Mouse (Mus musculus): Measurements from ENCODE around the gene Nphp4. TPM values are rescaled to one million over a fixed set of nuclear protein-coding genes. Genes with fewer than 3 reads are reported as not detected.

Nphp4 gene
- polyA plus RNA-seq, 1 experiment = 2.3 TPM

GRCm38 (mm10) chr4:152462516-152462915 is 14.0 kb upstream of the Nphp4 start:
- no peaks in the 10 kb centered on the region for H3K27me3 ChIP-seq (ENCODE audit: control insufficient read depth, insufficient read depth, insufficient read length)
- H3K79me2 ChIP-seq (ENCODE audit: control insufficient read depth, insufficient read depth) = no peaks in the 10 kb centered on the region
- TF ChIP-seq MYOD1 (IDR thresholded peaks at IDR 0.05; ENCODE audit: control insufficient read depth in 1 of 3, insufficient read length in 2 of 3, low read depth in 2 of 3) (no peak), USF1 (IDR thresholded peaks at IDR 0.05; ENCODE audit: low read depth) (no peak), TCF12 (IDR thresholded peaks at IDR 0.05; ENCODE audit: insufficient read depth, poor library complexity, severe bottlenecking) (no peak), MYOG (IDR thresholded peaks at IDR 0.05; ENCODE audit: control insufficient read depth in 1 of 3, insufficient read depth in 1 of 3, insufficient read length in 2 of 3, low read depth in 2 of 3) (no peak), POLR2AphosphoS2 (IDR thresholded peaks at IDR 0.05; ENCODE audit: insufficient read length, low read depth) (no peak), REST (IDR thresholded peaks at IDR 0.05; ENCODE audit: insufficient read depth, insufficient read length) (no peak), TCF3 (IDR thresholded peaks at IDR 0.05; ENCODE audit: insufficient read length, low read depth) (no peak), MAX (IDR thresholded peaks at IDR 0.05; ENCODE audit: low read depth) (no peak), POLR2A (IDR thresholded peaks at IDR 0.05; ENCODE audit: insufficient read length, low read depth) (no peak), SRF (IDR thresholded peaks at IDR 0.05; ENCODE audit: control insufficient read depth, insufficient read length, low read depth) (no peak), CEBPB (IDR thresholded peaks at IDR 0.05; ENCODE audit: insufficient read depth, poor library complexity, severe bottlenecking) (no peak), E2F4 (IDR thresholded peaks at IDR 0.05; ENCODE audit: insufficient read depth) (no peak)
- no peak overlapping the region for H3ac ChIP-seq (ENCODE audit: control insufficient read depth, insufficient read length)
- no peak overlapping the region for H3K4me3 ChIP-seq
- H3K36me3 ChIP-seq (ENCODE audit: control insufficient read depth, insufficient read depth) = no peaks in the 10 kb centered on the region
- no peak overlapping the region for H3K4me2 ChIP-seq (ENCODE audit: low read depth)

- Histone ChIP-seq H3K79me2 (ENCODE audit: control insufficient read depth, insufficient read depth) (no peaks in the 10 kb centered on the region), H3ac (ENCODE audit: control insufficient read depth, insufficient read length) (no peak overlapping the region), H3K36me3 (ENCODE audit: control insufficient read depth, insufficient read depth) (no peaks in the 10 kb centered on the region), H3K27me3 (ENCODE audit: control insufficient read depth, insufficient read depth, insufficient read length) (no peaks in the 10 kb centered on the region), H3K4me3 (no peak overlapping the region), H3K4me2 (ENCODE audit: low read depth) (no peak overlapping the region)
- no peak for TF ChIP-seq E2F4 (IDR thresholded peaks at IDR 0.05; ENCODE audit: insufficient read depth)
- TF ChIP-seq SRF (IDR thresholded peaks at IDR 0.05; ENCODE audit: control insufficient read depth, insufficient read length, low read depth) = no peak
- TF ChIP-seq MYOD1 (IDR thresholded peaks at IDR 0.05; ENCODE audit: control insufficient read depth in 1 of 3, insufficient read length in 2 of 3, low read depth in 2 of 3) = no peak
- TF ChIP-seq TCF12 (IDR thresholded peaks at IDR 0.05; ENCODE audit: insufficient read depth, poor library complexity, severe bottlenecking) = no peak
- no peak for TF ChIP-seq REST (IDR thresholded peaks at IDR 0.05; ENCODE audit: insufficient read depth, insufficient read length)
- TF ChIP-seq MYOG (IDR thresholded peaks at IDR 0.05; ENCODE audit: control insufficient read depth in 1 of 3, insufficient read depth in 1 of 3, insufficient read length in 2 of 3, low read depth in 2 of 3) = no peak
- no peak for TF ChIP-seq MAX (IDR thresholded peaks at IDR 0.05; ENCODE audit: low read depth)
- no peak for TF ChIP-seq USF1 (IDR thresholded peaks at IDR 0.05; ENCODE audit: low read depth)
- no peak for TF ChIP-seq TCF3 (IDR thresholded peaks at IDR 0.05; ENCODE audit: insufficient read length, low read depth)
- no peak for TF ChIP-seq CEBPB (IDR thresholded peaks at IDR 0.05; ENCODE audit: insufficient read depth, poor library complexity, severe bottlenecking)
Observed at GRCm38 (mm10) chr4:152463147-152463546, 13.4 kb upstream of the Nphp4 start.

- H3K4me3 ChIP-seq = no peak overlapping the region
- H3K79me2 ChIP-seq (ENCODE audit: control insufficient read depth, insufficient read depth) = no peaks in the 10 kb centered on the region
- H3K27me3 ChIP-seq (ENCODE audit: control insufficient read depth, insufficient read depth, insufficient read length) = no peaks in the 10 kb centered on the region
- H3K4me2 ChIP-seq (ENCODE audit: low read depth) = no peak overlapping the region
- TF ChIP-seq E2F4 (IDR thresholded peaks at IDR 0.05; ENCODE audit: insufficient read depth) (no peak), MAX (IDR thresholded peaks at IDR 0.05; ENCODE audit: low read depth) (no peak), USF1 (IDR thresholded peaks at IDR 0.05; ENCODE audit: low read depth) (peak; percentile 50), POLR2A (IDR thresholded peaks at IDR 0.05; ENCODE audit: insufficient read length, low read depth) (no peak), TCF3 (IDR thresholded peaks at IDR 0.05; ENCODE audit: insufficient read length, low read depth) (no peak)
- H3K36me3 ChIP-seq (ENCODE audit: control insufficient read depth, insufficient read depth) = no peaks in the 10 kb centered on the region
- no peak overlapping the region for H3ac ChIP-seq (ENCODE audit: control insufficient read depth, insufficient read length)
Observed at GRCm38 (mm10) chr4:152465116-152465515, 11.4 kb upstream of the Nphp4 start.

- Histone ChIP-seq H3K4me2 (ENCODE audit: low read depth) (no peak overlapping the region), H3K79me2 (ENCODE audit: control insufficient read depth, insufficient read depth) (no peaks in the 10 kb centered on the region), H3ac (ENCODE audit: control insufficient read depth, insufficient read length) (no peak overlapping the region), H3K27me3 (ENCODE audit: control insufficient read depth, insufficient read depth, insufficient read length) (no peaks in the 10 kb centered on the region), H3K36me3 (ENCODE audit: control insufficient read depth, insufficient read depth) (no peaks in the 10 kb centered on the region), H3K4me3 (no peak overlapping the region)
- TF ChIP-seq POLR2A (IDR thresholded peaks at IDR 0.05; ENCODE audit: insufficient read length, low read depth) = no peak
- TF ChIP-seq MYOD1 (IDR thresholded peaks at IDR 0.05; ENCODE audit: control insufficient read depth in 1 of 3, insufficient read length in 2 of 3, low read depth in 2 of 3) = peak in 1 of 3 experiments; percentile 9
Observed at GRCm38 (mm10) chr4:152466601-152467000, 9.9 kb upstream of the Nphp4 start.

DNA sequence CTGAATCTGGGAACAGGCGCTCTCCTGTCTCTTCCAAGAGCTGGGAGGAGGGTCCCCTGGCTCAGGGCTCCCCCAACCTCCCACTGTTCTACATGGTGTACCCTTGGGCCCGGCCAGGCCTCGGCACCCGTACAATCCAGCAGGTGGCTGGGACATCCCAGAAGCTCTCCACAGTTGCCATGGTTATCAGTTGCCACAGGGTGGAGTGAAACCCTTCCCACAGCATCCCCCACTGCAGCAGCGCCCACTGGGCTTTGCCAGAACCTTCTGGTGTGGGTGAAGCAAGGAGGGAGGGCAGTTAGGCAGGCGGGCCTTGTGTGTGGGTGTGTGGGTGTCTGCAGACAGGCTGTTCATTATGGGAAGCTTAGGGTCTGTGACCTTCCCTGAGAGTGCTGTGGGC is 8.6 kb upstream of the Nphp4 start:
- TF ChIP-seq MYOD1 (IDR thresholded peaks at IDR 0.05; ENCODE audit: control insufficient read depth in 1 of 3, insufficient read length in 2 of 3, low read depth in 2 of 3) (no peak), TCF12 (IDR thresholded peaks at IDR 0.05; ENCODE audit: insufficient read depth, poor library complexity, severe bottlenecking) (no peak), POLR2AphosphoS2 (IDR thresholded peaks at IDR 0.05; ENCODE audit: insufficient read length, low read depth) (no peak), POLR2A (IDR thresholded peaks at IDR 0.05; ENCODE audit: insufficient read length, low read depth) (no peak)
- H3K27me3 ChIP-seq (ENCODE audit: control insufficient read depth, insufficient read depth, insufficient read length) = no peaks in the 10 kb centered on the region
- no peak overlapping the region for H3ac ChIP-seq (ENCODE audit: control insufficient read depth, insufficient read length)
- no peak overlapping the region for H3K4me3 ChIP-seq
- H3K4me2 ChIP-seq (ENCODE audit: low read depth) = no peak overlapping the region
- H3K36me3 ChIP-seq (ENCODE audit: control insufficient read depth, insufficient read depth) = no peaks in the 10 kb centered on the region
- H3K79me2 ChIP-seq (ENCODE audit: control insufficient read depth, insufficient read depth) = no peaks in the 10 kb centered on the region

All from myocyte (in vitro differentiated cells).